Mouse (Mus musculus) midbrain, embryonic 13.5 days (tissue): ENCODE data around the gene Dnajc1. TPM values are rescaled to one million over a fixed set of nuclear protein-coding genes. Genes with fewer than 3 reads are reported as not detected.

Experiments
- ATAC-seq: fragments of 200-750 bp; cut with Nextera tagmentation; 2 replicates; pipeline ENCODE4 v1.8.0; 2017; ENCODE audit warnings: mild to moderate bottlenecking, moderate TSS enrichment, moderate library complexity
- H3K27ac ChIP-seq: fragments of 300-500 bp; sonication (generic); 2 replicates; pipeline ENCODE4 v1.5.1; 2015; ENCODE audit warnings: inconsistent platforms, mild to moderate bottlenecking, moderate library complexity
- H3K27me3 ChIP-seq: fragments of 300-500 bp; sonication (generic); 2 replicates; pipeline ENCODE4 v1.6.1; 2015; ENCODE audit warnings: mild to moderate bottlenecking, inconsistent platforms
- H3K36me3 ChIP-seq: fragments of 300-500 bp; sonication (generic); 2 replicates; pipeline ENCODE4 v1.6.1; 2015; ENCODE audit warnings: mild to moderate bottlenecking, inconsistent platforms
- H3K4me1 ChIP-seq: fragments of 300-500 bp; sonication (generic); replicated peaks from 2 replicates; pipeline ENCODE4 v1.6.1; 2015; ENCODE audit warnings: inconsistent platforms
- H3K4me2 ChIP-seq: fragments of 300-500 bp; sonication (generic); replicated peaks from 2 replicates; pipeline ENCODE4 v1.6.1; 2015; ENCODE audit warnings: moderate library complexity, mild to moderate bottlenecking, inconsistent platforms
- H3K4me3 ChIP-seq: fragments of 300-500 bp; sonication (generic); replicated peaks from 2 replicates; pipeline ENCODE4 v1.5.1; 2015; ENCODE audit warnings: mild to moderate bottlenecking, inconsistent platforms
- H3K9ac ChIP-seq: fragments of 300-500 bp; sonication (generic); replicated peaks from 2 replicates; pipeline ENCODE4 v1.6.1; 2015; ENCODE audit warnings: mild to moderate bottlenecking, inconsistent platforms
- H3K9me3 ChIP-seq: fragments of 300-500 bp; sonication (generic); 2 replicates; pipeline ENCODE4 v1.6.1; 2016; ENCODE audit warnings: mild to moderate bottlenecking, inconsistent platforms
- WGBS: fragments of 180-500 bp; shearing (Covaris S2); methylation state at CpG from one replicate; pipeline ENCODE4 v1.1.7; 2015; 5-methylcytosine and 5-hydroxymethylcytosine counted together
- polyA plus RNA-seq: library from polyadenylated mRNA; unstranded; fragments of >200 nt; fragmentation: Nextera tagmentation; extraction: Ambion mirVana; gene quantifications from 2 replicates; pipeline ENCODE4 v1.2.1, GENCODE M21; 2015

The Dnajc1 gene
- polyA plus RNA-seq, 1 experiment from 2014 or later = 24.1 TPM

- H3K27me3 ChIP-seq = no peaks in the 10 kb centered on the region
- no peaks in the 10 kb centered on the region for H3K9me3 ChIP-seq
- no peak overlapping the region for H3K4me2 ChIP-seq
- ATAC-seq = no peak
- H3K4me3 ChIP-seq = no peak overlapping the region
- 97% methylated on average over 3 of the region's 3 CpGs for WGBS
- H3K9ac ChIP-seq = no peak overlapping the region
- H3K36me3 ChIP-seq = peaks cover 30% of the 10 kb centered on the region
- no peak overlapping the region for H3K27ac ChIP-seq
- no peaks in the 10 kb centered on the region for H3K4me1 ChIP-seq
These were observed 211.0 kb downstream of the Dnajc1 start for GRCm38 (mm10) chr2:18181631-18182030.

DNA sequence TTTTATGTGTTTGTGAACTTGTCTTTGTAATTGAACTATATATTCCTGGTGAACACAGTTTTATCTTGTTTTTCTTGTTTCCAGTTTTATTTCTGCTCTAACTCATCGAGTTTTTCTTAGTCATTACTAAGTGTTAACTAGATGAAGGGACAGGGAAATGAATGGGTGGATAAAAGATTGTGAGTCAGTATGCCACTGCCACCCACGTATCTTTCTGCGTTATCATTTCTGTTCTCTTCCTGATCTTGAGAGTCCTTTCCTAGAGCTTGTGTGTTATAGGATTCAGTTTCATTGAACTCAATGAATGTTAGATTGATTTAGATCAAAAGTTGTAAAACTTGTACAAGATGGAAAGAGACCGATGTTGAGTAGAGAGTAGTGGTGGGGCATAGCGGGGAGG lies 212.3 kb downstream of the Dnajc1 start:
- Histone ChIP-seq H3K9me3 (no peaks in the 10 kb centered on the region), H3K27me3 (no peaks in the 10 kb centered on the region), H3K27ac (no peak overlapping the region), H3K9ac (no peak overlapping the region), H3K4me2 (no peak overlapping the region), H3K4me1 (no peaks in the 10 kb centered on the region), H3K4me3 (no peak overlapping the region), H3K36me3 (peaks cover 32% of the 10 kb centered on the region)
- ATAC-seq = no peak
- over 99% methylated on average over 5 of the region's 5 CpGs for WGBS

DNA sequence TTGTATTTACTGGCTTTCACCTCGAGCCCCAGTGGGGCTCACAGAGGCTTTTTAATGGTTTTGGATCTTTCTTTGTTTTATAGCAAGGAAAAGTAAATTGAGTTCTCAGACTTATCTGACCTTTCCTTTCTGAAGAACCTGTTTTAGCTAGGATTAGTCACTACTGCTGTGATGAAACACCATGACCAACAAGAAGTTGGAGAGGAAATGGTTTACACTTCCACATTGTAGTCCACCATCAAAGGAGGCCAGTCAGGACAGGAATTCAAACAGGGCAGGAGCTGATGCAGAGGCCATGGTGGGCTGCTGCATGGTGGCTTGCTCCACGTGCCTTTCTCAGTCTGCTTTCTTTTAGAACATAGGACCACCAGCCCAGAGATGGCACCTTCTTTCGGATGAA lies 216.4 kb downstream of the Dnajc1 start:
- ATAC-seq = no peak
- no peak overlapping the region for H3K4me3 ChIP-seq
- no peaks in the 10 kb centered on the region for H3K4me1 ChIP-seq
- H3K27ac ChIP-seq = no peak overlapping the region
- H3K9me3 ChIP-seq = no peaks in the 10 kb centered on the region
- peaks cover 26% of the 10 kb centered on the region for H3K36me3 ChIP-seq
- no peak overlapping the region for H3K9ac ChIP-seq
- no peaks in the 10 kb centered on the region for H3K27me3 ChIP-seq
- no peak overlapping the region for H3K4me2 ChIP-seq
- 91% methylated on average over 3 of the region's 3 CpGs for WGBS

GRCm38 (mm10) chr2:18175234-18175633 lies 217.4 kb downstream of the Dnajc1 start:
- Histone ChIP-seq H3K9ac (no peak overlapping the region), H3K4me2 (no peak overlapping the region), H3K36me3 (peaks cover 26% of the 10 kb centered on the region), H3K27me3 (no peaks in the 10 kb centered on the region), H3K4me3 (no peak overlapping the region), H3K9me3 (no peaks in the 10 kb centered on the region), H3K4me1 (no peaks in the 10 kb centered on the region), H3K27ac (no peak overlapping the region)
- WGBS = 29% methylated on average over 1 of the region's 1 CpGs
- no peak for ATAC-seq

DNA sequence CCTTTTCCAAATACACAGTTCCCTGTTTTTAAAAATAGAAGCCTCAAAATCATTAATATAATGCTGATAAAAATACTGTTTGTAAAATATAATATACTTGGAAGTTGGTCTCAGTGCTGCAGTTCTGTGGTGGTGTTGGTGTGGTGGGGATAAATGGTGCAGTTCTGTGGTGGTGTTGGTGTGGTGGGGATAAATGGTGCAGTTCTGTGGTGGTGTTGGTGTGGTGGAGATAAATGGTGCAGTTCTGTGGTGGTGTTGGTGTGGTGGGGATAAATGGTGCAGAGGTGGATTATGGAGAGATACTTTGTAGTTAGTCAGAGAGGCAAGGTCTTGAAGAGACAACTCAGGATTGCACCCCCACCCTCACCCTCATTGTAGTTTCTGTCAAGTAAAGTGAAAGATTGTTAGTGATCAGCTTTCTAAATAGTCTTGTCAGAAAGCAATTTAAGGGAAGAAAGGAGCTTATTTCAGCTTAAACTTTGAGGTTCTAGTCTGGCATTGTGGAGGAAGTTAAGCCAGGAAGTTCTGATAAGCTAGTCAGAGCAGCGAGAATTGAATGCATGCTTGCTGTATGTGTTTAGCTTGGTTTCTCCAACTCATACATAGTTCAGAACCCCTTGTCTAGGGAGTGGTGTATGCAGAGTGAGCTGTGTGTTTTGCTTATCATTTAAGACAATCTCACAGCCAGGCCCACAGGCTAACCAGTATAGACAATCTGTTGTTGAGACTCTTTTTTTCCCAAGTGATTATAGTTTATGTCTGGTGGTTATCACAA lies 223.3 kb downstream of the Dnajc1 start:
- no peaks in the 10 kb centered on the region for H3K9me3 ChIP-seq
- H3K27ac ChIP-seq = no peak overlapping the region
- no peak overlapping the region for H3K4me2 ChIP-seq
- no peaks in the 10 kb centered on the region for H3K27me3 ChIP-seq
- H3K9ac ChIP-seq = no peak overlapping the region
- H3K36me3 ChIP-seq = peaks cover 5% of the 10 kb centered on the region; the same call in 1 of the 2 replicates
- no peak for ATAC-seq
- no peak overlapping the region for H3K4me3 ChIP-seq
- no peaks in the 10 kb centered on the region for H3K4me1 ChIP-seq
- WGBS = 71% methylated on average over 1 of the region's 1 CpGs

DNA sequence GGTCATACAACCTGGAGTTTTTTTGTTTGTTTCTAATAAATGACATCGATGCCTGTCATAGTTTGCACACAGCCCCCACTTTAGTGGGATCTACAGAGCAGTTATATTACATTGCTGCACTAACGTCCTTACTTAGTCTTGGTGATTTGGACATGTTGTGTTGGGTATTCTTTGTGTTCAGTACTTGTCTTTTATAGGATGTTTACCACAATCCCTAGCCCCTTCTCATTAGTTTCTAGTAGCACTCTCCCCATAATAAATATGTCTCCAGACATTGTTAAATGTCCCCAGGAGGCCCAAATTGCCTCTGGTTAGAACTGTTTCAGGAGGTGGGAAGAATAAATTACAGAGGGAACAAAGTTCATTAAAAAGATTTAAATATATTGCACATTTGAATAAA lies 227.1 kb downstream of the Dnajc1 start:
- 85% methylated on average over 2 of the region's 2 CpGs for WGBS
- no peak overlapping the region for H3K4me2 ChIP-seq
- no peak overlapping the region for H3K27ac ChIP-seq
- no peaks in the 10 kb centered on the region for H3K27me3 ChIP-seq
- ATAC-seq = no peak
- H3K9me3 ChIP-seq = no peaks in the 10 kb centered on the region
- no peak overlapping the region for H3K9ac ChIP-seq
- H3K4me3 ChIP-seq = no peak overlapping the region
- H3K4me1 ChIP-seq = no peaks in the 10 kb centered on the region
- H3K36me3 ChIP-seq = peaks cover 17% of the 10 kb centered on the region

GRCm38 (mm10) chr2:18160992-18161391 lies 231.6 kb downstream of the Dnajc1 start:
- no peak for ATAC-seq
- H3K36me3 ChIP-seq = peaks cover 19% of the 10 kb centered on the region
- H3K9ac ChIP-seq = no peak overlapping the region
- no peak overlapping the region for H3K4me3 ChIP-seq
- H3K27me3 ChIP-seq = no peaks in the 10 kb centered on the region
- WGBS = 81% methylated on average over 5 of the region's 5 CpGs
- H3K4me2 ChIP-seq = no peak overlapping the region
- H3K9me3 ChIP-seq = no peaks in the 10 kb centered on the region
- no peak overlapping the region for H3K27ac ChIP-seq
- H3K4me1 ChIP-seq = no peaks in the 10 kb centered on the region

- no peak for ATAC-seq
- WGBS = 91% methylated on average over 3 of the region's 3 CpGs
- Histone ChIP-seq H3K4me2 (no peak overlapping the region), H3K36me3 (peaks cover 30% of the 10 kb centered on the region), H3K27me3 (no peaks in the 10 kb centered on the region), H3K9ac (no peak overlapping the region), H3K27ac (no peak overlapping the region), H3K4me3 (no peak overlapping the region), H3K4me1 (no peaks in the 10 kb centered on the region), H3K9me3 (no peaks in the 10 kb centered on the region)
These were observed 233.2 kb downstream of the Dnajc1 start for GRCm38 (mm10) chr2:18159426-18159825.

- 96% methylated on average over 3 of the region's 3 CpGs for WGBS
- Histone ChIP-seq H3K4me2 (no peak overlapping the region), H3K9ac (no peak overlapping the region), H3K4me1 (no peaks in the 10 kb centered on the region), H3K4me3 (no peak overlapping the region), H3K27ac (no peak overlapping the region), H3K9me3 (no peaks in the 10 kb centered on the region), H3K27me3 (no peaks in the 10 kb centered on the region), H3K36me3 (peaks cover 26% of the 10 kb centered on the region)
- no peak for ATAC-seq
These were observed 236.5 kb downstream of the Dnajc1 start for GRCm38 (mm10) chr2:18156131-18156530.
